Comparison of ENCODE assay signal across 8 mouse cellular contexts in the genomic region with DNA sequence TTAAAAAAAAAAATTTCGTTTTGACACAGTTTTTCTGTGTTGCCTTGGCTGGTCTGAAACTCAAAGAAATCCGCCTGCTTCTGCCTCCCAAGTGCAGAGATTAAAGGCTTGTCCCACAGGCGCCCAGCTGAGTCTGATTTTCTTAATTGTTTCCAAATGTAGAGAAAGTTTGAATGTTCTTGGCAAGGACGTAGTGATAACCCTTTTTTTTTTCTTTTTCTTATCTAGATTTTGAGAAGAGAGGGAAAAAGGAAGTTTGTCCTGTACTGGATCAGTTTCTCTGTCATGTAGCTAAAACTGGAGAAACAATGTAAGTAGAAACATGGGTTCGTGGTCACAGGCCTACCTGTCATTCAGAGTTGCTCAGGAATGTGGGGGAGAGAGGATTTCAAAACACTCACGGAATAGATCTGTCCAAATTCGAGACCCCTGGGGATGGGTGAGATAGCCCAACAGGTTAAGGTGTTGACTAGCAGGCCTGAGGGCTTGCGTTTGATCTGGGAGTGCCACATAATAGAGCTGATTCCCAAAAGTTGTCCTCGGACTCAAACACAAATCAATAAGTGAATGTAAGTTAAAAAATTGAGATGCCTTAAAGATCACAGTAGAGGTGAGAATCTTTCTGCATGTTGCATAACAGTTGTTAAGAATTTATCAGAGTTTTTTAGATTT. TPM values are rescaled to one million over a fixed set of nuclear protein-coding genes. Genes with fewer than 3 reads are reported as not detected.
A peak's percentile ranks its signal among the peaks of the same experiment; 100 is the strongest.
DNase-seq lines count a peak whose midpoint lies in the region; ATAC-seq and TF ChIP-seq lines count a peak whose summit lies in the region.

No protein-coding gene starts in this region.

- peaks cover 27% of the 10 kb centered on the region for H3K36me3 ChIP-seq in kidney, embryonic 16.5 days (ENCODE audit: insufficient read depth, low read length)
- peaks cover 17% of the 10 kb centered on the region for H3K36me3 ChIP-seq in hindbrain, embryonic 16.5 days (ENCODE audit: control insufficient read depth, insufficient read depth, low read length)

- peak overlapping the region; percentile 63 for H3K4me2 ChIP-seq in kidney, embryonic 16.5 days (replicated peaks; ENCODE audit: low read depth, low read length)
- H3K4me2 ChIP-seq in hindbrain, embryonic 16.5 days (ENCODE audit: low read length) = peak overlapping the region; percentile 65

- no peak for ATAC-seq in kidney, embryonic 16.5 days (ENCODE audit: low FRiP score, low TSS enrichment)
- ATAC-seq in hindbrain, embryonic 16.5 days = no peak

- no peaks in the 10 kb centered on the region for H3K27me3 ChIP-seq in kidney, embryonic 16.5 days (ENCODE audit: insufficient read depth, low read length)
- no peaks in the 10 kb centered on the region for H3K27me3 ChIP-seq in hindbrain, embryonic 16.5 days (replicated peaks; ENCODE audit: control insufficient read depth, insufficient read depth, low read length)

- peak overlapping the region; percentile 93 for H3K4me3 ChIP-seq in kidney, embryonic 16.5 days (ENCODE audit: low read length)
- peak overlapping the region; percentile 93 for H3K4me3 ChIP-seq in cortical plate, adult 2 months (ENCODE audit: insufficient read depth, low read length)
- H3K4me3 ChIP-seq in hindbrain, embryonic 16.5 days (ENCODE audit: low read length) = peak overlapping the region; percentile 81

- no peak for TF ChIP-seq POLR2A in cortical plate, adult 2 months (IDR thresholded peaks at IDR 0.05; ENCODE audit: extremely low read depth, insufficient read depth, low read length)

- H3K27ac ChIP-seq in kidney, embryonic 16.5 days (ENCODE audit: low read length) = peak overlapping the region; percentile 89; the same call in 1 of the 2 replicates
- H3K27ac ChIP-seq in cortical plate, adult 2 months (ENCODE audit: insufficient read depth, low read length) = no peak overlapping the region
- peak overlapping the region; percentile 94 for H3K27ac ChIP-seq in hindbrain, embryonic 16.5 days (ENCODE audit: low read depth, low read length)

- 18% methylated on average over 9 of the region's 9 CpGs for WGBS in kidney, embryonic 16.5 days
- 41% methylated on average over 9 of the region's 9 CpGs for WGBS in hindbrain, embryonic 16.5 days

- peaks cover 18% of the 10 kb centered on the region for H3K4me1 ChIP-seq in kidney, embryonic 16.5 days (ENCODE audit: insufficient read depth, low read length)
- H3K4me1 ChIP-seq in cortical plate, adult 2 months (ENCODE audit: control insufficient read depth, insufficient read depth, low read length) = peaks cover 4% of the 10 kb centered on the region; the same call in 1 of the 2 replicates
- peaks cover 23% of the 10 kb centered on the region for H3K4me1 ChIP-seq in hindbrain, embryonic 16.5 days (ENCODE audit: control insufficient read depth, insufficient read depth, low read depth, low read length)

- no peaks in the 10 kb centered on the region for H3K9me3 ChIP-seq in kidney, embryonic 16.5 days (ENCODE audit: low read length)
- no peaks in the 10 kb centered on the region for H3K9me3 ChIP-seq in hindbrain, embryonic 16.5 days (ENCODE audit: control insufficient read depth, low read length)

- TF ChIP-seq CTCF in cortical plate, adult 2 months (IDR thresholded peaks at IDR 0.05; ENCODE audit: extremely low read depth, insufficient read depth, low read length) = no peak

- peak overlapping the region; percentile 96 for H3K9ac ChIP-seq in kidney, embryonic 16.5 days (replicated peaks; ENCODE audit: low read length)
- peak overlapping the region; percentile 90 for H3K9ac ChIP-seq in hindbrain, embryonic 16.5 days (ENCODE audit: low read depth, low read length)

- no peak for DNase-seq in kidney, postnatal 36 days
- DNase-seq in neural tube, embryonic 10.5 days (ENCODE audit: extremely low spot score, low spot score) = peak; percentile 21
- DNase-seq in frontal cortex, postnatal 25 days (ENCODE audit: low spot score in 2 of 2) = no peak
- no peak for DNase-seq in adrenal gland, postnatal 4 days (ENCODE audit: low spot score in 2 of 2)
- no peak for DNase-seq in spleen, adult 18-20 months

RNA-seq across cellular contexts. Expression of a gene that starts 1.2 kb away (rescaled TPM):
- polyA plus RNA-seq in kidney, embryonic 16.5 days (2015; fragmentation: Nextera tagmentation; extraction: Ambion mirVana) = 16.7 and 17.7 TPM in 2 replicates
- 31.4 and 32.5 TPM in 2 replicates for polyA plus RNA-seq in cortical plate, adult 2 months (2012; rRNA removed)
- 12.3 and 14.1 TPM in 2 replicates for polyA plus RNA-seq in hindbrain, embryonic 16.5 days (2015; fragmentation: Nextera tagmentation; extraction: Ambion mirVana)
- 10 to 100 TPM; 69.7 to 74.9 TPM for total RNA-seq in adrenal gland, postnatal 4 days (2021)
